Mouse (Mus musculus) erythroblast, embryonic 14.5 days (primary cell): ENCODE results near the gene Pmm2. TPM values are rescaled to one million over a fixed set of nuclear protein-coding genes. Genes with fewer than 3 reads are reported as not detected.
A peak's percentile ranks its signal among the peaks of the same experiment; 100 is the strongest.

Experiments
- H3K27me3 ChIP-seq: 2 replicates; pipeline ENCODE4 v1.6.1; 2012; ENCODE audit warnings: inconsistent platforms; ENCODE audit not compliant: control insufficient read depth
- H3K36me3 ChIP-seq: 2 replicates; pipeline ENCODE4 v1.6.1; 2012; ENCODE audit warnings: mild to moderate bottlenecking, inconsistent platforms; ENCODE audit not compliant: control insufficient read depth
- H3K4me1 ChIP-seq: 2 replicates; pipeline ENCODE4 v1.6.1; 2012; ENCODE audit warnings: inconsistent platforms; ENCODE audit not compliant: control insufficient read depth
- H3K4me3 ChIP-seq: replicated peaks from 2 replicates; pipeline ENCODE3; 2012; ENCODE audit warnings: moderate library complexity, mild to moderate bottlenecking, inconsistent platforms
- H3K9me3 ChIP-seq: 2 replicates; pipeline ENCODE4 v1.6.1; 2012; ENCODE audit warnings: low read length, inconsistent platforms, mixed read lengths; ENCODE audit not compliant: control insufficient read depth
- GATA1 ChIP-seq: IDR thresholded peaks from 2 replicates; pipeline ENCODE4 v1.6.1; 2012; ENCODE audit warnings: low read length, inconsistent platforms, mixed read lengths
- TAL1 ChIP-seq: IDR thresholded peaks from 3 replicates; pipeline ENCODE4 v1.6.1; 2012; ENCODE audit warnings: low read length, inconsistent platforms, mixed read lengths
- polyA plus RNA-seq: library from polyadenylated mRNA; stranded (reverse); fragments of >175 nt; gene quantifications from 2 replicates; pipeline ENCODE4 v1.2.3, GENCODE M21; 2012

The Pmm2 gene
- polyA plus RNA-seq, 1 experiment, result 1.6 TPM

- H3K36me3 ChIP-seq, result peaks cover 96% of the 10 kb centered on the region
- TF ChIP-seq GATA1 (no peak), TAL1 (no peak)
- peaks cover 82% of the 10 kb centered on the region for H3K4me1 ChIP-seq
Observed at GRCm38 (mm10) chr16:8666452-8666851, 29.0 kb downstream of the Pmm2 start.

DNA sequence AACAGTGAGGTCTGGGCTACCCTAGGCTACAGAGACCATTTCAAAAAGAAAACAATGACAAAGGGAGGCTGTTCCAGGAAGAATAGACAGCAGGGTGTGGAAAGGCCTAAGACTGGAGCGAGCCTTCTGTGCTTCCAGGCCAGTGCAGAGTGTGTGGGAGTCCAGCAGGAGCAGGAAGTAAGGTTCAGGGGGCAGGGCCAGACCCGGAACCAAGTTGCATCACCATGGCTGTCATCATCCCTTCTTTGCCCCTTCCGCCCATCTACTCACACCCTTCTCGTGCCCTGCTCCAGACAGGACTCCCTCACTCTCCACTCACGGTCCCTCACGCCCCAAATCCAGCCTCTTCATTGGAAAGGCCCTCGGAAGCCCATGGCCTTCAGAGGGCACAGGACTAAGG, 29.8 kb downstream of the Pmm2 start:
- H3K9me3 ChIP-seq, result no peaks in the 10 kb centered on the region
- H3K4me1 ChIP-seq, result peaks cover 81% of the 10 kb centered on the region
- peaks cover 88% of the 10 kb centered on the region for H3K36me3 ChIP-seq
- TF ChIP-seq TAL1, result no peak
- TF ChIP-seq GATA1, result no peak
- no peaks in the 10 kb centered on the region for H3K27me3 ChIP-seq
- peak overlapping the region; percentile 9 for H3K4me3 ChIP-seq

More at GRCm38 (mm10) chr16:8666452-8666851, 29.0 kb downstream of the Pmm2 start:
- Histone ChIP-seq H3K9me3 (no peaks in the 10 kb centered on the region), H3K27me3 (no peaks in the 10 kb centered on the region), H3K4me3 (no peak overlapping the region)

DNA sequence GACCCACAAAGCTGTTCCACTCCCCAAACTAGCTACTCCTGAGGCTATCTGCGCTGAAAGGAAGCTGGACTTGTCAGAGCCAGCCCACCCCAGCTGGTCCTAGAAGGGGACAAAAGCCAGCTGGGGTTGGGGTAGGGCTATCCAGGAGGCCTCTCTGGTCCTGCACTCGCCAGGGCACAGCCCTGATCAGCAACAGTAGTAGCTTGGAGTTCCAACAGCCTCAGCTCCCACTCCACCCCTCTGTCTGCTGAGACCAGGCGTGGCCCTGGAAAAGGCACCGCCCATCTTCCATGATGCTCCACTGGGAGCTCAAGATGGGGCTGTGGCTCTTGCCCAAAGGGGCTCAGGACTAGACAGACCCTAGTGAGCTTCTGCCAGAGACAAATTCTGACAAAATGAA, 30.3 kb downstream of the Pmm2 start:
- Histone ChIP-seq H3K4me1 (peaks cover 83% of the 10 kb centered on the region), H3K27me3 (no peaks in the 10 kb centered on the region), H3K9me3 (no peaks in the 10 kb centered on the region), H3K4me3 (peak overlapping the region; percentile 23), H3K36me3 (peaks cover 82% of the 10 kb centered on the region)
- TF ChIP-seq GATA1 (no peak), TAL1 (no peak)

- Histone ChIP-seq H3K36me3 (peaks cover 76% of the 10 kb centered on the region), H3K4me3 (peak overlapping the region; percentile 78), H3K9me3 (no peaks in the 10 kb centered on the region), H3K27me3 (no peaks in the 10 kb centered on the region), H3K4me1 (peaks cover 86% of the 10 kb centered on the region)
- TF ChIP-seq TAL1 (no peak), GATA1 (no peak)
Observed at GRCm38 (mm10) chr16:8668386-8668785, 30.9 kb downstream of the Pmm2 start.

GRCm38 (mm10) chr16:8669432-8669831, 32.0 kb downstream of the Pmm2 start:
- Histone ChIP-seq H3K27me3 (0 out of 2 replicates have a peak, but pooled peaks cover 2% of the 10 kb centered on the region), H3K4me3 (peak overlapping the region; percentile 78), H3K36me3 (peaks cover 66% of the 10 kb centered on the region), H3K9me3 (no peaks in the 10 kb centered on the region), H3K4me1 (peaks cover 92% of the 10 kb centered on the region)
- no peak for TF ChIP-seq TAL1

DNA sequence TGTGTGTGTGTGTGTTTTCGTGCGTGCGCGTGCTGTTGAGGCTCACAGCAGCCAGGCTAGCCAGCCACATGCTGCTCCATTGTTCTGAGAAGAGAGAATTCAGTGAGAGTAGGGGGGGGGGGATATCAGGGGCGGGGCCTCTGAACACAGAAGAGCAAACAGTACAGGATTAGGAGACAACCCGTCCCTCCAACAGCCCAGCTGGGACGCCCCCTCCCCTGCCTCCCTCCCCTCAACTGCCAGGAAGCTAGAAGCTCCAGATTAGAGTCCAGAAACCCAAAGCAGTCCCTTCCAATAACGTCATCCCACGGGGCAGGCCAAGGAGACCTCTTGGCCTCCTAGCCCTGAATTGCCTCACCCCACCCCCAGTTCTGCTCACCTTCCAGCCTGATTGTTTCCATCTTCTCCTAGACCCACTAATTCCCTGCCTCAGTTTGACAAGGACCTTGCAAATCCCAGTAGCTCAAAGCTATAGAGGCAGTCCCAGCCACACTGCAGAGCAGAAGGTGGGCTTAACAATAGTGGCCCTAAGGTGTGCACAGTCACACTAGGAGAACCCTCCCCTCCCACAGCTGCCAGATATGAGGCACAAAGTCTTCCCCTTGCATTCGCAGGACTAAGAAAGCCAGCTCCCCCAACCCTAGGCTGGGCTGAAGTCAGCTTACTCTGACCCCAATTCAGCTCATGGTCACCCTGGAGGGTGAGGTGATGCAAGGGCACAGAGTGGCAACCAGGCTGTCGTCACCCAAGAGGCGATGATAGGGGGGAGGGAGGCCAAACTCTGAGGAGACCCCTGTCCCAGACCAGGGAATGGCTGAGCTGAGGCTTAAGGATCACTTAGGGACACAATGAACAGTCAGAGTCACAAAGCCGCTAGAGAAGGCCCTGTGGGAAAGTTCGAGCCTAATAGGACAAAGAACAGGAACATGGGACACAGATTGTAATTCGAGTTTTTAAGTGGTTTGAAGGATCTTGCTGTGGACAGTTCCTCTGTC, 32.9 kb downstream of the Pmm2 start:
- no peaks in the 10 kb centered on the region for H3K9me3 ChIP-seq
- H3K27me3 ChIP-seq, result 0 out of 2 replicates have a peak, but pooled peaks cover 2% of the 10 kb centered on the region
- TF ChIP-seq GATA1 (no peak), TAL1 (no peak)
- H3K4me1 ChIP-seq, result peaks cover 94% of the 10 kb centered on the region
- peak overlapping the region; percentile 78 for H3K4me3 ChIP-seq
- peaks cover 60% of the 10 kb centered on the region for H3K36me3 ChIP-seq

DNA sequence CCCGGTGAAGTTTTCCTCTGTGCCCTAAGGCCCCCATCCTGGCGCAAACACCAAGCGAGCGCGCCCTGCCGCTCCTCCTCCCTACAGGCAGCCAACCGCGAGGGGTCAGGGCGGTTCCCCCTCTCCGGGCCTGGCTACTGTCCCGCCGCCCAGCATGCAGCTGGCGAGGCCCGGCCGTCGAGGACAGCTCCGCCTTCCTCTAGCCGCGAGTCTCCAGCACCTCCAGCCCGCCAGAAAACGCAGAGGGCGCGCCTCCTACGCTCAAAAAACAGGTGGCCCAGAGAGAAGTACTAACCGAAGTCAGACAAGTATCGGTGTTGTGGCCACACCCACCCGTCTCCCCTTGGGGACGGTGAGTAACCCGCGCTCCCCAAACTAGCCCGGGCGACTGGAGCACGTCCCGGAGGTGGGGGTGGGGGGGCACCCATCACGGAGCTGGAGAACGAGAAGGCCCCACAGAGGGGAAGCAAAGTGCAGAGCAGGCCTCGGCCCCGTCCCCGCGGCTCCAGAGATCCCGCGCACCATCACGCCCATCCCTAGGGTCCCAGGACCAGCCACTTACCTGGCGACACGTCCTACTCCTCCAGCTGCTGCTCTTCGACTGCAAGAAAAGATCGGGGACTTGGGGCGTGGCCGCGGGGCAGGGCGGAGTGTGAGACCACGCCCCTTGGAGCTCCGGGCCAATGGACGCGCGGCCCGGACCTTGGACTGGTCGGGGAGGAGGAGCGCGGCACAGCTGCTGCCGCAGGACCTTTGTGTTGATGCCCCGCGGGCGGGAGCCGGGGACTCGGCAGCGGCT, 34.3 kb downstream of the Pmm2 start, which contains the start of gene Carhsp1:
TSS of gene Carhsp1 (minus strand) at position 605 of the 799 bp plus-strand sequence.
- H3K4me3 ChIP-seq, result peak within 1 kb of the TSS; percentile 78
- 0 out of 2 replicates have a peak, but pooled peaks cover 2% of the 10 kb centered on the region for H3K27me3 ChIP-seq
- H3K9me3 ChIP-seq, result no peaks in the 10 kb centered on the region
- H3K4me1 ChIP-seq, result peaks cover 94% of the 10 kb centered on the region
- TF ChIP-seq GATA1, result no peak
- no peak for TF ChIP-seq TAL1
- peaks cover 49% of the 10 kb centered on the region for H3K36me3 ChIP-seq

GRCm38 (mm10) chr16:8672350-8672687, 34.8 kb downstream of the Pmm2 start:
- Histone ChIP-seq H3K4me3 (peak overlapping the region; percentile 78), H3K27me3 (0 out of 2 replicates have a peak, but pooled peaks cover 2% of the 10 kb centered on the region), H3K4me1 (peaks cover 94% of the 10 kb centered on the region), H3K36me3 (peaks cover 48% of the 10 kb centered on the region), H3K9me3 (no peaks in the 10 kb centered on the region)
- TF ChIP-seq GATA1 (no peak), TAL1 (no peak)

DNA sequence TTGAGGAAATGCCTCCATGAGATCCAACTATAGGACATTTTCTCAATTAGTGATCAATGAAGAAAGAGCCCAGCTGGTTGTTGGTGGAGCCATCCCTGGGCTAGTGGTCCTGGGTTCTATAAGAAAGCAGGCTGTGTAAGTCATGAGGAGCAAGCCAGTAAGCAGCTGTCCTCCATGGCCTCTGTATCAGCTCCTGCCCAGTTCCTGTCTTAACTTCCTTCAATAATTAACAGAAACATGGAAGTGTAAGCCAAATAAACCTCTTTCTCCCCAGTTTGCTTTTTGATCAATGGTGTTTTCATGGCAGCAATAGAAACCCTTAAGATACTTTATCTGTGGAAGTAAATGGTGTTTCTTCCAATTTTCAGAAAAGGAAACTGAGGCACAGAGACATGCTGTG, 35.3 kb downstream of the Pmm2 start:
- TF ChIP-seq GATA1 (no peak), TAL1 (no peak)
- Histone ChIP-seq H3K4me1 (peaks cover 94% of the 10 kb centered on the region), H3K27me3 (0 out of 2 replicates have a peak, but pooled peaks cover 2% of the 10 kb centered on the region), H3K4me3 (peak overlapping the region; percentile 78), H3K36me3 (peaks cover 47% of the 10 kb centered on the region), H3K9me3 (no peaks in the 10 kb centered on the region)
